Mouse (Mus musculus) neural tube, embryonic 11.5 days (tissue): ENCODE measurements around the gene Ppig. TPM values are rescaled to one million over a fixed set of nuclear protein-coding genes. Genes with fewer than 3 reads are reported as not detected.

Experiments used
- ATAC-seq: fragments of 200-750 bp; cut with Nextera tagmentation; 2 replicates; pipeline ENCODE4 v1.8.0; 2017; ENCODE audit warnings: moderate number of reproducible peaks, mild to moderate bottlenecking, moderate TSS enrichment, moderate library complexity; ENCODE audit not compliant: insufficient read depth, low FRiP score, low TSS enrichment
- DNase-seq: peaks from one replicate; pipeline ENCODE4 v3.0.0-alpha.2; 2015; ENCODE audit warnings: low spot score
- H3K27ac ChIP-seq: fragments of 300-500 bp; sonication (generic); 2 replicates; pipeline ENCODE4 v1.5.1; 2014; ENCODE audit warnings: low read depth, mild to moderate bottlenecking, low read length
- H3K27me3 ChIP-seq: fragments of 300-500 bp; sonication (generic); 2 replicates; pipeline ENCODE4 v1.6.1; 2014; ENCODE audit warnings: mild to moderate bottlenecking, low read length, mixed read lengths; ENCODE audit not compliant: control insufficient read depth, insufficient read depth
- H3K36me3 ChIP-seq: fragments of 300-500 bp; sonication (generic); 2 replicates; pipeline ENCODE4 v1.6.1; 2014; ENCODE audit warnings: mild to moderate bottlenecking, low read length, moderate library complexity, mixed read lengths; ENCODE audit not compliant: control insufficient read depth, insufficient read depth
- H3K4me1 ChIP-seq: fragments of 300-500 bp; sonication (generic); 2 replicates; pipeline ENCODE4 v1.6.1; 2014; ENCODE audit warnings: low read length, mixed read lengths; ENCODE audit not compliant: control insufficient read depth, insufficient read depth
- H3K4me2 ChIP-seq: fragments of 300-500 bp; sonication (generic); 2 replicates; pipeline ENCODE4 v1.6.1; 2014; ENCODE audit warnings: low read depth, mild to moderate bottlenecking, moderate library complexity
- H3K4me3 ChIP-seq: fragments of 300-500 bp; sonication (generic); 2 replicates; pipeline ENCODE4 v1.5.1; 2014; ENCODE audit warnings: low read depth, low read length
- H3K9ac ChIP-seq: fragments of 300-500 bp; sonication (generic); 2 replicates; pipeline ENCODE4 v1.6.1; 2014; ENCODE audit warnings: mild to moderate bottlenecking, low read length
- H3K9me3 ChIP-seq: fragments of 300-500 bp; sonication (generic); 2 replicates; pipeline ENCODE4 v1.6.1; 2016; ENCODE audit warnings: low read length; ENCODE audit not compliant: control insufficient read depth
- WGBS: fragments of 180-500 bp; shearing (Covaris S2); extraction: QIAGEN DNeasy Blood & Tissue Kit; methylation state at CpG from one replicate; pipeline ENCODE4 v1.1.7; 2014; 5-methylcytosine and 5-hydroxymethylcytosine counted together
- polyA plus RNA-seq: library from polyadenylated mRNA; unstranded; fragments of >200 nt; fragmentation: Nextera tagmentation; extraction: Ambion mirVana; gene quantifications from 2 replicates; pipeline ENCODE4 v1.2.1, GENCODE M21; 2014

Gene Ppig
- polyA plus RNA-seq, 1 experiment from 2014 or later: 105 TPM

DNA sequence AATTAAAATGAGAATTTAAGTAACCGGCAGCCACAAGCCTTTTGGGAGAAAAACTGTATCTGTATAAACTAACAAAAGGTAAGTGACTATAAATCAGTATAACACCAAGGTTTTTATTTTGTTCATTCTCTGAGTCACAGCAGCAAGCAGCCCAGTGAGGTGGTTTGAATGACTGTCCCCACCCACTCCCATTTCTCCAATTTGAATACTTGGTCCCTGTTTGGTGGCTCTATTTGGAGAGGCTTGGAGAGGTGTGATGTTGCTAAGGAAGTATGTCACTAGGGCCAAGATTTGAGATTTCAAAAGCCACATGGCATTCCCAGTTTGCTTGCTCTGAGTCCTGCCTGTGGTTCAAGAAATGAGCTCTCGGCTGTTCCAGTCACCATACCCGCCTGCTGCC is 32.1 kb upstream of the Ppig start:
- Histone ChIP-seq H3K36me3 (peaks cover 4% of the 10 kb centered on the region; the same call in 1 of the 2 replicates), H3K27ac (no peak overlapping the region), H3K4me1 (no peaks in the 10 kb centered on the region), H3K27me3 (no peaks in the 10 kb centered on the region), H3K4me2 (no peak overlapping the region), H3K9ac (no peak overlapping the region), H3K4me3 (no peak overlapping the region), H3K9me3 (no peaks in the 10 kb centered on the region)
- 95% methylated on average over 3 of the region's 3 CpGs for WGBS
- ATAC-seq: no peak
- DNase-seq: no peak

DNA sequence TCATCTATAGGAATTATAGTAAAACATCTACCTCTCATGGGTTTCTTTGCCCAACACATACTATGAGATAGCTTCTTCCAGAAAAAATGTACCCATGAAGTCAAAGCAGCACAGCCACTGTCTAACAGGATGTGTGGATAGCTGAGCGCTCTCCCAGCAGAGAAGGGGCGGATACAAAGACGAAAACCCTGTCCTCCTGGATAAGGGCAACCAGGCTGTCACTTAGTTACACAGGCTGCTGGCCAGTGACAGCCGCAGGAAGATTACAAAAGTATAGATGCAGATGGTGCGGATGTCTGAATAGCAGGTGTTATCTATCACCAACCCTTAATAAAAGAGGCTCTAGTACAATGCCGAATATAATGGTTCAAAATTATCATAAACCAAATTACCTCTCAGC is 31.5 kb upstream of the Ppig start:
- Histone ChIP-seq H3K27ac (no peak overlapping the region), H3K4me3 (no peak overlapping the region), H3K4me2 (no peak overlapping the region), H3K9ac (no peak overlapping the region), H3K4me1 (no peaks in the 10 kb centered on the region), H3K9me3 (no peaks in the 10 kb centered on the region), H3K36me3 (peaks cover 4% of the 10 kb centered on the region; the same call in 1 of the 2 replicates), H3K27me3 (no peaks in the 10 kb centered on the region)
- 95% methylated on average over 6 of the region's 6 CpGs for WGBS
- ATAC-seq (no peak), DNase-seq (no peak)

DNA sequence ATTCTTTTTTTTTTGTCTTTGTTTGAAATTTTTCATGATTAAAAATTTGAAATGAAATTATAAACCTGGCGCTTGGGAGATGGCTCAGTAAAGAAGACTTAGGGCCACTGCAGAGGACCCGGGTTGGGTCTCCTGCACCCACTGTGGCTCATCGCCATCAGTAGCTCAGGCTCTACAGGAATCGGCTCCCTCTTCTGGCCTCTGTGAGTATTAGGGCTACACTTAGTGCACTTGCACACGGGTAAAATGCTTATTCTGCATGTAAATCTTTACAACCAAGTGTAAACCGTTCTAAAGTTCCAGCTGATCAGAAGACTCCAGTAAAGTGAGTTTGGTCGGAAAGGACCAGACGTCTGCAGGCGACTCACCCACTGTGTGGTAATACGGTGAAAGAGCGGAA is 28.8 kb upstream of the Ppig start:
- Histone ChIP-seq H3K9me3 (no peaks in the 10 kb centered on the region), H3K4me3 (no peak overlapping the region), H3K36me3 (peaks cover 4% of the 10 kb centered on the region; the same call in 1 of the 2 replicates), H3K4me1 (no peaks in the 10 kb centered on the region), H3K9ac (no peak overlapping the region), H3K27ac (no peak overlapping the region), H3K4me2 (no peak overlapping the region), H3K27me3 (no peaks in the 10 kb centered on the region)
- DNase-seq: no peak
- 94% methylated on average over 11 of the region's 11 CpGs for WGBS
- no peak for ATAC-seq

DNA sequence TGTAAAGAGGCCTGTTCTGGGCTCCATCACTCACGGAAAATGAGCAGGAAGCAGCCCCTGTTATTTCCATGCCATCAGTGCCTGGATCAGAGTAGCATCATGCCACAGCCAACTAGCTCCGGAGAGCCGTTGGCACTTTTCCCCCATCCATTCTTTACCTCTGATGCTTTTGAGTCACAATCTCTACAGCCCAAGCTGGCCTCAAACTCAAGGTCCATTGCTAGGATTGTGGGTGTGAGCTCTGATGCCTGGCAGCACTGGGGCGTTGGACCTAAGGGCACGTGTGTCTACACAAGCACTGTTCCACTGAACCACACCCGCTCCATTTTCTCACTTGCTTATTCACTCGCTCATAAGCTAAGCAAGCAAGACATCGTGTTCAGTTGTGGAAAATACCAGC is 21.9 kb upstream of the Ppig start:
- Histone ChIP-seq H3K9me3 (no peaks in the 10 kb centered on the region), H3K27me3 (no peaks in the 10 kb centered on the region), H3K27ac (no peak overlapping the region), H3K4me1 (no peaks in the 10 kb centered on the region), H3K4me3 (no peak overlapping the region), H3K4me2 (no peak overlapping the region), H3K9ac (no peak overlapping the region), H3K36me3 (peaks cover 7% of the 10 kb centered on the region)
- 94% methylated on average over 8 of the region's 8 CpGs for WGBS
- DNase-seq: no peak
- ATAC-seq: no peak

DNA sequence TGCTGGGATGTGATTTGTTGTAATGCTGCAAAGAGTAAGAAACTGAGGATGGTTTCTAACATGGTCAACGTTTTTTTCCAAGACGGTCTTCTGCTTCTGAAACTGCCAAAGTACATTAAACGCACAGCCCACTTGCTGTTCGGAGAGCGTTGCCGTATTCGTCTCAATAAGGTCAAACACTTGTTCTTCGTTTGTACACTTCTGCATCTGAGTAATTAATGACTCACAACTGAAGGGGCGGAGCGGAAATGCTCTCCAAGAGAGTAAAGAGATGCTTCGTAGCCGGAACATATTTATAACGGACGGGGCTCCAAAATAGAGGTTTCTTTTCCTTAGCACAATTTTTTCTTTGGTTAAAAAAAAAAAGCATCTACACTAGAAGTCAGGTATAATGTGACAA is 10.2 kb upstream of the Ppig start:
- 91% methylated on average over 14 of the region's 14 CpGs for WGBS
- H3K27me3 ChIP-seq: no peaks in the 10 kb centered on the region
- DNase-seq (no peak), ATAC-seq (no peak)
- no peaks in the 10 kb centered on the region for H3K9me3 ChIP-seq
- H3K4me3 ChIP-seq: no peak overlapping the region
- H3K9ac ChIP-seq: no peak overlapping the region
- H3K27ac ChIP-seq: no peak overlapping the region
- H3K36me3 ChIP-seq: peaks cover 2% of the 10 kb centered on the region; the same call in 1 of the 2 replicates
- H3K4me1 ChIP-seq: no peaks in the 10 kb centered on the region
- H3K4me2 ChIP-seq: no peak overlapping the region

DNA sequence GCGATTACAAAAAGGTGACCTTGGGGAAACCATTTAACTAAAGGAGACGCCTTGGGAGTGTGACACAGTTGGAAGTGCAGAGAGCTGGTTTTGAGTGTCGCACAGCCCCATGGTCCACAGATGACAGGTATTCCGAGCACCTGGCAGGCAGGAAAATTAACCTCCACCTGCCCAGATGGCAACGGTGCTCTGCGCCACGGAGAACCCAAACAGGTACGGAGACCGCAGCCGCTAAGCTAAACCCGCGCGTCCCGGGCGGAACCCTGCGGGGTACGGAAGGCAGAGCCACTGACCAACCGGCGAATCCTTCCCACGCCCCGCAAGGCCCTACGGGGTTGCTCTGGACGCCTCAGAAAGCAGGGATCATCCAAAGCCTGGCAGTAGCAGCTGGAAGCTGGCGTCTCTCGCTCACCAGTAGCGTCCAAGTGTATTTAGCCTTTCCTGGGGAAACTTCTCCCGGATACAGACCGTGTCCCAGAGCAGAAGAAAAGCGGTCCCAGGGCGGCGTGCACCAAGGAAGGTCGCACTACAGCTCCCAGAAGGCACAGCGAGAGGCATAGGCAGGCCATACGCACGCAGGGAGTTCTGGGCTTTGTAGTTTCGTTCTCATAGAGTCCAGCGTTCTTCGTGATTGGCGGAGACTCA is 9.2 kb upstream of the Ppig start, which contains the start of gene Fastkd1:
Fastkd1 (minus strand) TSS at position 536 of the 645 bp plus-strand sequence.
- H3K27ac ChIP-seq: no peak within 1 kb of the TSS
- H3K9ac ChIP-seq: peak within 1 kb of the TSS; percentile 65
- no peaks in the 10 kb centered on the region for H3K27me3 ChIP-seq
- no peaks in the 10 kb centered on the region for H3K9me3 ChIP-seq
- peak within 1 kb of the TSS; percentile 69 for H3K4me3 ChIP-seq
- peaks cover 2% of the 10 kb centered on the region; the same call in 1 of the 2 replicates for H3K36me3 ChIP-seq
- under 1% methylated on average over 39 of the region's 39 CpGs for WGBS
- peak within 1 kb of the TSS; percentile 54 for H3K4me2 ChIP-seq
- no peaks in the 10 kb centered on the region for H3K4me1 ChIP-seq
- ATAC-seq (peak; percentile 99), DNase-seq (peak; percentile 89)

DNA sequence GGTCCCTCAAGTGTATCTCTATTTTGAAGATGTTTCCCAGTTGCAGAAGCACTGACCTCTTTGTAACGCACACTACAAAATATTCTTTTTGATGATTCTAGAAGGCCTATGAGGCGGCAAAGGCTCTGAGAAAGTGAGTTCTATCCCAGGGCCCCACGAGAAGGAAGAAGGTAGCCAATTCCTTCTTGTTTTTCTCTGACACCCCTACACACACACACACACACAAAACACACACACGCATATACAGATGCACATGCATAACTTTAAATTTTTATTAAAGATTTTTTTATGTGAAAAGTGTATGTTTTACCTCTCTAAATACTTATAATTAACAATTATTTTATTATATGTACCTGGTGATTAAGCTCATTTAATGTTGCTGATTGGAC is 8.7 kb upstream of the Ppig start:
- H3K36me3 ChIP-seq: peaks cover 2% of the 10 kb centered on the region; the same call in 1 of the 2 replicates
- H3K27ac ChIP-seq: no peak overlapping the region
- 0 out of 2 replicates have a peak, but pooled peaks have one; percentile 35 for ATAC-seq
- peak overlapping the region; percentile 54 for H3K4me2 ChIP-seq
- 33% methylated on average over 4 of the region's 4 CpGs for WGBS
- no peaks in the 10 kb centered on the region for H3K27me3 ChIP-seq
- no peaks in the 10 kb centered on the region for H3K9me3 ChIP-seq
- peak overlapping the region; percentile 69; the same call in 1 of the 2 replicates for H3K4me3 ChIP-seq
- DNase-seq: no peak
- H3K4me1 ChIP-seq: no peaks in the 10 kb centered on the region
- peak overlapping the region; percentile 65; the same call in 1 of the 2 replicates for H3K9ac ChIP-seq

DNA sequence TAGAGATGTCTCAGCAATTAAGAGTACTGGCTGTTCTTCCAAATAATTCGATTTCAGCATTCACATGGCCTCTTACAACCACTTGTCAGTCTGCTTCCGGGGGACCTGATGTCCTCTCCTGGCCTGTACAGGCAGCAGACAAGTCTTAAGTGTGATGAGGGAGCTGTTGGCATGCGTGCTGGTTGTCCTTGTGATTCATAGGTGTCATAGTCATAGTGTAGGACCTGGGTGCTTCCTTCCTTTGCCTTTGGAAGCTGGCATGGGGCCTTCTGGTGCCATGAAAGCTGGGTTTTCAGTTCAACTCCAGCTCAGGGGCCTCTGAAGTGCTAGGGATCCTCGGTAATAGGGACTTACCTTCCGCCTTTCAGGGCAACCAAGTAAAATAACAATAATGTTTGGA is 8.2 kb upstream of the Ppig start:
- no peak for ATAC-seq
- Histone ChIP-seq H3K27ac (no peak overlapping the region), H3K9ac (no peak overlapping the region), H3K4me1 (no peaks in the 10 kb centered on the region), H3K9me3 (no peaks in the 10 kb centered on the region), H3K27me3 (no peaks in the 10 kb centered on the region), H3K4me2 (no peak overlapping the region), H3K4me3 (no peak overlapping the region), H3K36me3 (peaks cover 2% of the 10 kb centered on the region; the same call in 1 of the 2 replicates)
- WGBS: 85% methylated on average over 5 of the region's 5 CpGs
- no peak for DNase-seq

DNA sequence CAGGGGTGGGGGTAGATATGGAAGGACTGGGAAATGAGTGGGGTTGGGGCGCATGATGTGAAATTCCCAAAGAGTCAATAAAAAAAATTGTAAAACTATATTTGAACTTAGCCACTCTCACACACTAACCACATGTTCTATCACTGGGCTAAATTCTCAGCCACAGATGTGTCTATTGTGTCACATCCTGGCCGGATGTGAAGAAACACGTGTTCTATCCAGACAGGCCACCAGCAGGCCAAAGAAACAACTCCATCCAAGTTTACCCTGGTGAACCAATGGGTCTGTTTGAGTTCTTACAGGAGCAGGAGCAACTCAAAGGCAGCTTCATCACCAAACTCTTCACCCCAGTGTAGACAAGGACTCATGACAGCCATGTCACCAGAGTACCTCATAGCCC is 5.9 kb upstream of the Ppig start:
- Histone ChIP-seq H3K27me3 (no peaks in the 10 kb centered on the region), H3K27ac (no peak overlapping the region), H3K4me3 (no peak overlapping the region), H3K4me2 (no peak overlapping the region), H3K9me3 (no peaks in the 10 kb centered on the region), H3K36me3 (no peaks in the 10 kb centered on the region), H3K9ac (no peak overlapping the region), H3K4me1 (no peaks in the 10 kb centered on the region)
- WGBS: 79% methylated on average over 3 of the region's 3 CpGs
- DNase-seq: no peak
- ATAC-seq: no peak
